Mouse (Mus musculus) cerebral cortex, adult 2 months (tissue): Measurements from ENCODE around the gene 2010111I01Rik.

ENCODE experiments used
- WGBS: fragments of 180-500 bp; shearing (Covaris S2); methylation state at CpG from one replicate; pipeline ENCODE4 v1.1.7; 2018; 5-methylcytosine and 5-hydroxymethylcytosine counted together

The 2010111I01Rik gene

DNA sequence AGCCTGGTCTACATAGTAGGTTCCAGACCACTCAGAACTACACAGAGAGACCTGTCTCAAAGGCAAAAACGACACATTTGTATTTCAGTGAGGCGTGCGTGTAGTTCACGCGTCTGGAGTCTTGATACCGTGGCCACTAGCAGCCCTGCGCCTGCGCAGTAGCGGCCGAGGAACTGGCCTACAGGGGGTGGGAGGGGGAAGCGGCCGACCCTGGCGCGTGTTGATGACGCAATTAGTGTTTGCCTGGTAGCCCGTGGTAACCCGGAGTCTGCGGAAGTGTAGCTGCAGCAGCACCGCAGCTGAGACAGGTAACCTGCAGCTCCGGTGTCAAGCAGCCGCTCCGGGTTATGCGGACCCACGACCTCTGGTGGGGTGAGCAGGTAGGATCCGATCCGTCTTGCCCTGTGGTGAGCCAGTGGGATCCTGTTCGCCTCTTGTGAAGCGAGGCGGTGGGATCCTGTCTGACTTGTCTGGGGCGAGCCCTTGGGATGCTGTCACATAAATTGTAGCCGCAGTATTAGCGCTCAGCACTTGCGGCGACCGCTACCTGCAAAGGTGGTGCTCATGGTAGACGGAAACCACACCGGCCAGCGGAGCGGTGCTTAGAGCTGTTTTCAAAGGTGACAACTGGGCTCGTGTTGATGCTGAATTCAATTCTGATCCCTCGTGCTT, at the start of gene 2010111I01Rik:
2010111I01Rik (plus strand) TSS at position 254 of the 672 bp plus-strand sequence.
- under 1% methylated on average over 41 of the region's 41 CpGs for WGBS

DNA sequence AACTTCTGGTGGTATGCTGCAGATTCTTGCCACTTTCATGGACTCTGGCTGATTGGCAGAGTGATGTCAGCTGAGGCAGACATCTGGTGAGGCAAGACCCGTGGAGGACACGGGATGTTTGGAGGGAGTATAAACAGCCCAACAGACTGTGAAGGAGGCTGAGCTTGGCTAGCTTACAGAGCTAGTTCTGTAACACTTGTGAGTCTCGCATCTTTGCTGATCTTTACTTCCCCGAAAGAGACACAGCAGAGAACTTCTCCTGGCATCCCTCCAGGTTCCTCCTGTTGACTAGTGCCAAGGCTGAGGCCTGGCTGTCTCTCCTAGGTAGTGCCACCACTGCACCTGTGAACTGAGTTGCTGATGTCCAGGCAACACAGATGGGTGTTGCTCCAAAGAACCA, 48.0 kb upstream of the 2010111I01Rik start:
- 26% methylated on average over 4 of the region's 4 CpGs for WGBS

DNA sequence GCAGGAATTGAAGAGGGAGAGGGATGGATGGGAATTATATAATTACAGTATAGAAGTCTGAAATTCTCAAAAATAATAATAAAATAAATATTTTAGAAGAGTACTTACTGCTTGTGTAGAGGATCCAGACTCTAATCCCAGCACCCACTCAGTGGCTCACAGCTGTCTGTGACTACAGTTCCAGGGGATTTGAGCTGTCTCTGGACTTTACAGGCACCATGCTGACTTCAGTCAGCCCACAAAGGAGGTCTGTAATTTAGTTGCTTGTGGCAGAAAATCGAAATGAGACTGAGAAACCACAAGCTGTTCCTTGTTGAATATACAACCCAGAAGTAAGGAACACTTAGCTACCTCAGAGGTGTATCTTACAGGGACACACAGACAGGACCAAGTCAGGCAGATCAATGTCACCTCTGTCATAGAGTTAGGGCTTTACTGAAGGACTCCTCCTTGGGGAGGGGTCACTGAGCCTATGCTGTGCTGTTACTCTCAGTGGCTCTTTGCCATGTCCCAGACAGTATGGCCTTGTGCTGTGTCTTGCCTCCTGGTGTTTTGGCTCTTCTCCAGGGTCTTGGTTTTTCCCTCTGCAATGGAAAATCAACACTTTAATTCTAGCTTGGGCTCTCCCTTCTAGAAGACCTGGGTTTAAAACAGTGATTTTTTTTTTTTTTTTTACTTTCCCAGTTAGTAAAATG, 47.1 kb upstream of the 2010111I01Rik start:
- WGBS: 22% methylated on average over 1 of the region's 1 CpGs

DNA sequence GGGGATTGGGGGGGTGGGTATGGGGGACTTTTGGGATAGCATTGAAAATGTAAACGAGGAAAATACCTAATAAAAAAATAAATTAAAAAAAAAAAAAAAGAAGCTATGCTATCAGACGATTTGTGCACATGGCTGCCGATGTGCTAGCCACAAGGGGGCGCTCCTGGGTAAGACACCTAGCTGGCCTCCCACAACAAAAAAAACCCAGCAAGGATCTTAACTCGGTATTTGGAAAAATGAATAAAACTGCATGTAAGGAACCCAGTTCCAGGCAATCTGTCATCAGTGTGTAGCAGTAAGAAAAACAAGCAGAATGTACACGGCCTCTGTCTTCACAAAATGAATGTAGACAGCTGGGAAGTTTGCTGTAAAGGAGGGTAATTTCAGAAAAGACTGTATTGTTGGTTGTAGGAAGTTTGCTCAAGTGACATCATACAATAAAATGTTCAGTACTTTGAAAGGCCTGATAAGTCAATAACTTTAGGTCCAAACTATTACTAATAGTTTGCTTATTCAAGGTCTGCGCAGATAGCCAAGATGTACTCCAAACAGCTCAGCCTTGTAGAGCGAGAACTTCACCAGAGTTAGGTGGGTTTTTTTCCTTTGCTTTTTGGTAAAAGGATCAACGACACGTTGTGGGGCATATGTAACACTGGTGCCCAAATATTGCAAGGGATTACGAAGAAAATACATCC, 44.9 kb upstream of the 2010111I01Rik start:
- 33% methylated on average over 11 of the region's 11 CpGs for whole genome bisulfite sequencing

GRCm38 (mm10) chr13:62922645-62923044, 42.0 kb upstream of the 2010111I01Rik start:
- 75% methylated on average over 3 of the region's 3 CpGs for WGBS

- 33% methylated on average over 8 of the region's 8 CpGs for WGBS
Observed at GRCm38 (mm10) chr13:62923182-62923581, 41.5 kb upstream of the 2010111I01Rik start.

- 79% methylated on average over 1 of the region's 1 CpGs for WGBS
Observed at GRCm38 (mm10) chr13:62926479-62926878, 38.2 kb upstream of the 2010111I01Rik start.

DNA sequence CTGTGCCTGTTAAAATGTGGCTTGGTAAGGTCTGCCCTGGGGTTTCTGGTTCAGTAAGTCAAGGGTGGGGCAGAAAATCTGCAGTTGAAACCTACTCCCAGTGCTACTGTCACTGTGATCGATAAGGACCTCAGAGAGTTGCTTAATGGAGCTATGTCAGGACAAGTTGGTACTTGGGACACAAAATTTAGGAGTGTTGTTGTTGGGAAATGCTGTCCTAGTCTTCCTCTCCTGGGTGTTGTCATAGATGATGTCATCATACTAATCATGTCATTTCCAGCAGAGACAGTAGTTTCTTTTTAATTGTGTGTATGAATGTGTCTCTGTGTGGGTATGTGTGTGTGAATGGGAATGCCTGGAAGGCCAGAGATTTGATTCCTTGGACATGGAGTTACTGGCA, 37.2 kb upstream of the 2010111I01Rik start:
- WGBS: 79% methylated on average over 1 of the region's 1 CpGs

GRCm38 (mm10) chr13:62929144-62929543, 35.5 kb upstream of the 2010111I01Rik start:
- 98% methylated on average over 3 of the region's 3 CpGs for WGBS

- WGBS: 76% methylated on average over 9 of the region's 9 CpGs
Observed at GRCm38 (mm10) chr13:62929766-62930389, 34.8 kb upstream of the 2010111I01Rik start.

DNA sequence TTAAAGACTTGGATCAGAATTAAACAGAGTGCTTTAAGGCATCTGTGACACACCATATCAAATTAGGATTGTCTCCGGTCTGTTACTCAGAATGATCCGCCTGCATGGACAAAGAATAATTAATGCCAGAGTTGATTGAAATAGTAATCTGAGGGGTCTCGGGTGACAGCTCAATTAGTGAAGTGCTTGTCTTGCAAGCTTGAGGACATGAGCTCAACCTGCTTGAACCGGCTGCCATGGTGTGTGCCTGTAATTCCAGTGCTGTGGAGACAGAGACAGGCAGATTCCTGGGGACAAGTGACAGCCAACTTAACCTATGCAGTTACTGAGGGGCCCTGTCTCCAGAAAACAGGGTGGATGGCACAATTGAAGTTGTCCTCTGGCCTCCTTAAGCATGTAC, 32.2 kb upstream of the 2010111I01Rik start:
- WGBS: 87% methylated on average over 4 of the region's 4 CpGs

DNA sequence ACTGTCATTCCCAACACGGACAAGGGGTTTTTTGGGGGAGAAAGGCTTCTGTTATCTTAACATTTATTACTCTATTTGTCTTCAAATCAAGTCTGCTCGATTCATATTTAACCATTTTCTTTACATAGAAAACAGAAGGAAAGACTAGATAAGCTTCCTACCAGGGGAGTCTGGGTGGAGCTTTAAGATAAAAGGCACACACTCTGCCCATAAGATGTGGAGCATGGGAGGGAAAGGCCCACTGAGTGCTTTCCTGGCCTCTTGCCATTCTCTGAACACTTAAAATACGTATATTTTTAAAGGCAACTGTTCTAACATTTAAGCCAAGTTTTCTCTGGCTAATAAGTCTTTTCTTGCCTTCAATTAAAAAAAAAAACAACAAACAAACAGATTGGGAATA, 25.3 kb upstream of the 2010111I01Rik start:
- 52% methylated on average over 3 of the region's 3 CpGs for WGBS

GRCm38 (mm10) chr13:62939797-62940196, 24.9 kb upstream of the 2010111I01Rik start:
- WGBS: 75% methylated on average over 4 of the region's 4 CpGs

- 47% methylated on average over 4 of the region's 4 CpGs for WGBS
Observed at GRCm38 (mm10) chr13:62940721-62941120, 24.0 kb upstream of the 2010111I01Rik start.

DNA sequence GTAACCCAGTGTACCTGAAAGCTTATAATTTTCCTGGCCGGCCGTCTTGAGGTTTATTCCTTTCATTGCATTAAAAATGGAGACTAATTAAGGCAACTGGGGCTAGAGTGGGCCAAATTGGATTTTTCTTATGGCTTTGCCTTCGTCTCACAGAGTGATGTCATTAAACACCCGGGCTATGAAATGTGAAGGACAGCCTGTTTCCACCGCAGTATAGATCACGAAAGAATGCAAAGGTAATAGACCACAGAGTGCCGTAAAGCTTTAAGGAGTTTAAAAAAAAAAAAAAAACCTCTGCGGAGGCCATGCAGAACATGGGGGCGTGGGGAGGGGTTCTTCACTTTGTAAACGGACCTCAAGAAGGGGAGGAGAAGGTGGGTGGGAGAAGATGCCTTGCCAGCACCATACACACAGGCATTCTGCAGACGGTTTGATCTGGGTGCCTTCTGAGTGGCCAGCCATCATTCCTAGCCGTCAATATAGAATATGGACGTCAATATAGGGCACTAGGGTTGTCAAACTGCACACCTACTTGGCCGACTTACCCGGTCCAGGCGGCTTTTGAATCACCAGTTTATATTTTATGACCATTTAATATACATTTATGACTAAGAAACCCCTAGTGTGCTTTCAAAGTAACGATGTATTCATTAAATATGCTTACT, 23.2 kb upstream of the 2010111I01Rik start:
- WGBS: 60% methylated on average over 17 of the region's 17 CpGs

DNA sequence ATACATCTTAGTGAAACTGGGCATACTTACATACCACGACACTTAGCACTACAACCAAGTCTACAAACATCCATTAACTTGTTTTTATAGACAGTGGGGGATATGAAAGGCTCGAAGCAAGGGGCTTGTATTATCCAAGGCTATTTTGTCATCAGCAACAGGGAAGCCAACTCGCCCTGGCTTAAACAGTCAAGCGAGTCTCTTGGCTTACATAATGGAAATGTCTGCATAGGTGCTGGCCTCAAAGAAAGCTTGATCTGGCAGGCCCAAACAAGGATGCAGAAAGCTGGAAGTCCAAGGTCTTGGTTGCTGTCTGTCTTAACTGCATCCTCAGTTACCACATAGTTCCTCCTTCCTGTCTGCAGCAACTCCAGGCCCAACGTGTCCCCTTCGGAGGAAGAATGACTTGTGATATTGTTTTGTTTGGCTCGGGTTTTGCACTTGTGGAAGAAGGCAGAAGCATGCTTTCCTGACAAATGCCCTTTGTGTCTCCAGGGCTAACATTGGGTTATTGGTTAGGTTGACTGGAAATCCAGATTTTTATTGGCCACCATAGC, 21.3 kb upstream of the 2010111I01Rik start:
- WGBS: 67% methylated on average over 7 of the region's 7 CpGs

DNA sequence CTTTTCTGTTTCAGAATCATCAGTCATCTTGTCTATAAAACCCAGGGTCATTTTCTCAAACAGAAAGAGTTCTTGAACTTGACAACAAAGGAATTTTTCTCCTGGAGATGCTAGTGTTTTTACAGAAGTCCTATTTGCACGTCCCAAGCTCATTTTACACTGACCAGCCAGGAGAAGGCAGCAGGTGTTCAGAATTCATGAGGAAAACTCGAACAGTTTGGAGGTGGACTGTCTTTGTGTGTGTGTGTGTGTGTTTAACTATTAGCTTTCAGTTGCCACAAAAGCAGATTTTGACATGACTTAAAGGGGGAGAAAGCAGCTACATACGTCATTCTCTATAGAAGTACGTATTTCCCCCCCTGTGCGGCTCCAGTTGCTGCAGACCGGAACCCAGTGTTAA, 20.6 kb upstream of the 2010111I01Rik start:
- 71% methylated on average over 6 of the region's 6 CpGs for WGBS

DNA sequence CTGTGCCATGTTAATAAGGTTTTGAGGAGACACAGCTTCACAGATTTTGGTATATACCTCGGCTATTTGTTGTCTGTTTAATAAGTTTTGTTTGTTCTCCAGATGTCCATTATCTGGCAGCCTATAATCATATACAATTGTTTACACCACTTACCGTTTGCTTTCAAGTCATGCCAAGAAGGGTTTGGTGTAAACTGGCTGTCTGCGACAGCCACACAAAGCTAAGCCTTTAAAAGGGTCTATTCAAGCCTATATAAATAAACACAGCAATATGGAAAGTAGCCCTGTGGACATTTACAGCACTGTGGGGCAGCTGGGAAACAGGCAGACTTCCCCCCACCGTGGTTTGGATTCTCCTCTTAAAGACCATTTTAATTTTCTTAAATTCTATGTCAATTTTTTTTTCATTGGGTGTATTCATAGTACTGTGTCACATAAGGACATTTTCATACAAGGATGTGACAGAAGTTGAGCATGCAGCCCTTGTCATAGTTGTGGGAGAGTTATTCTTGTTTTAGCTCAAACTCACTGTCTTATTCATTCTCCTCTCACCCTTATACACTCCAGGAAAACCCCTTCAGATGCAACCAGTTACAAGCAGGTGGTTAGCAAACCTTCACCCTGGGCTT, 15.0 kb upstream of the 2010111I01Rik start:
- 33% methylated on average over 4 of the region's 4 CpGs for WGBS

- 86% methylated on average over 1 of the region's 1 CpGs for WGBS
Observed at GRCm38 (mm10) chr13:62951606-62952005, 13.1 kb upstream of the 2010111I01Rik start.

GRCm38 (mm10) chr13:62952047-62952446, 12.6 kb upstream of the 2010111I01Rik start:
- 82% methylated on average over 3 of the region's 3 CpGs for whole genome bisulfite sequencing

- WGBS: 81% methylated on average over 3 of the region's 3 CpGs
Observed at GRCm38 (mm10) chr13:62952624-62953023, 12.1 kb upstream of the 2010111I01Rik start.
